Mouse (Mus musculus) kidney, adult 2 months (tissue): ENCODE results near the gene Kremen1.

Experiments used
- CTCF ChIP-seq: fragments of 200-500 bp; conservative IDR thresholded peaks from 2 replicates; pipeline ENCODE4 v1.5.1; 2011; ENCODE audit warnings: low read depth, mild to moderate bottlenecking, control low read depth, low read length, moderate library complexity, mixed read lengths; ENCODE audit not compliant: insufficient read depth, insufficient read length
- POLR2A ChIP-seq: fragments of 200-500 bp; IDR thresholded peaks from one replicate; pipeline ENCODE4 v1.6.1; 2011; ENCODE audit warnings: low read depth, low read length, control low read depth

DNA sequence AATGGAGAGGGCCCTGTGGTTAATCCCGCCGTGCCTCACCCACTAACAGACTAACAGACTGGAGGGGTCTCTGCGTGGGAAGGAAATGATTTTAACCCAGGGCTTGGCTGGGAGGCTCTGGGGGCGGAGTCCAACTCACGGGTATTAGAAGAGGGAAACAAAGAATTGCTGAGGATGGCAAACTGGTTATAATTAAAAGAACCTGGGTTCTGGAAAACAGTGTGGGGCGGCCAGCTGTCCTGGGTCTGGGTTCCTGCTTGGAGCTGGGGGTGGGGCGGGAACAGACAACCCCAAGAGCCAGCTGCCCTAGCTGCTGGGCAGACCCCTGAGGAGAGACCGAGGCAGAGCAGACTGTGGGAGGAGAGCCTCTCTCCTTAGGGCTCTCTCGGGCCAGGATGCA lies 77.1 kb downstream of the Kremen1 start:
- TF ChIP-seq CTCF (no peak), POLR2A (no peak)
